Mouse (Mus musculus): ENCODE measurements around the gene Tet3. TPM values are rescaled to one million over a fixed set of nuclear protein-coding genes. Genes with fewer than 3 reads are reported as not detected.
"Not testable (repeated sequence)": the region's sequence is repeated elsewhere in the genome, so short reads cannot be mapped to it uniquely, and the experiment has no call there.

The Tet3 gene
- polyA plus RNA-seq, 1 experiment from 2014 or later = 39.9 TPM

DNA sequence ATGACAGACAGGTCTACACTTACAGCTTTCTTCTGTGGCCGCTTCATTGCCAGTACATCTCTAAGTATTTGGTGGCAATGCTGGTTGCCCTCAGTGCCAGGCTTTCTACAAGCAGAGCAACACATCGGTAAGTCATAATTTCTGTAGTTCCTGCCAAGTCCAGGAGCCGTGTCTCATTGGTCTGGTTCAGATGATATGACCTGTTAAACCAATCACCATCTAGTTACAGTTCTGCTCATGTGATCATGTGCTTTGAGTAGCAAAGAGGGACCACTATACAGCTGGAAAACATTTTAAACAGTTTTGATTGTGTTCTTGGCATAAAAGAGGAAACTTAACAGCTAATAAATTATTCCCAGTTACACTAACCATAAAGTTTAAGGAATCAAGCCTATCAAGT is 111.0 kb downstream of the Tet3 start:
- Histone ChIP-seq H3K4me2 (no peak overlapping the region), H3K9ac (ENCODE audit: low read length) (no peak overlapping the region), H3K9me3 (ENCODE audit: control insufficient read depth, low read length) (no peaks in the 10 kb centered on the region), H3K4me3 (ENCODE audit: low read depth, low read length) (no peak overlapping the region), H3K36me3 (ENCODE audit: control insufficient read depth, insufficient read depth, low read length) (no peaks in the 10 kb centered on the region), H3K27me3 (ENCODE audit: control insufficient read depth, insufficient read depth, low read length) (no peaks in the 10 kb centered on the region), H3K4me1 (ENCODE audit: control insufficient read depth, insufficient read depth, low read length) (peaks cover 7% of the 10 kb centered on the region), H3K27ac (ENCODE audit: low read depth, low read length) (no peak overlapping the region)
- ATAC-seq (ENCODE audit: low FRiP score) (no peak), DNase-seq (ENCODE audit: low spot score, missing footprints) (no peak)
- 94% methylated on average over 3 of the region's 3 CpGs for WGBS

DNA sequence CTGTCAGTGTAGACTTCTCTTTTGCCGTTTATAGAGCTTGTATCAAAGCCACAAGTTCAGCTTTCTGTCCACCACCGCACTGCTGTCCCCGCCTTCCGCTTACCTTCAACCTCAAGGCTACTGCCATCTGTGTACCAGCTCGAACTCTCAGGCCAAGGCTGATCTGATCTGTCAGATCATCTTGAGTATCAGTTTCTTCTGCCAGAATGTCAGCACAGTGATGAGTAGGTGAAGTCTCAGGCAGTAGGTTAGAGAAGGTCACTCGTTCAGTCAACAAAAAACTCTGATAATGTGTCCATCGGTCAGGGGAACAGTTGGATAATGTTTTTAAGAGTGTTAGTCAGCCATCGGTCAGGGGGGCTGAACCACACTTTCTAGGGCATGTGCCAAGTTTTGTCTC is 113.6 kb downstream of the Tet3 start:
- H3K36me3 ChIP-seq (ENCODE audit: control insufficient read depth, insufficient read depth, low read length); H3K9me3 ChIP-seq (ENCODE audit: control insufficient read depth, low read length): not testable (repeated sequence)

DNA sequence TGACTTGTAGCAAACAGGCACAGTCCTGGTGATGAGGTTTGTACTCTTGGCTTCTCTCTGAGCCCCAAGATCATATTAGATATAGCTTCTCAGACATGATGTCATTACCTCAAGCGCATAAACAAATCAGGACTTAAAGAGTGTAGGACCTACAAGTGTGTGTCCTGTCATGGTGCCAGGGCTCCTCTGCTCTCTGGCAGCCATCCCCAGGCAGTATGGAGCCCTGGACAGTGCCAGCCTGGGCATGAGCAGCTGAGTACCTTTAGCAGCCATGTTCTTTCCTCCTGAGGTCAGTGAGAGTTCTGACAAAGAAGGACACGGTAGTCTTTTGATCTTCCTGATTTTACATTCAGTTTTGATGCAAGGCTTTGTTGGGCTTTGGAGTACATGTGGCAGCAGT is 115.9 kb downstream of the Tet3 start:
- Histone ChIP-seq H3K4me3 (ENCODE audit: low read depth, low read length) (no peak overlapping the region), H3K36me3 (ENCODE audit: control insufficient read depth, insufficient read depth, low read length) (peaks cover 3% of the 10 kb centered on the region; the same call in 1 of the 2 replicates), H3K9ac (ENCODE audit: low read length) (no peak overlapping the region), H3K9me3 (ENCODE audit: control insufficient read depth, low read length) (no peaks in the 10 kb centered on the region), H3K27me3 (ENCODE audit: control insufficient read depth, insufficient read depth, low read length) (no peaks in the 10 kb centered on the region), H3K27ac (ENCODE audit: low read depth, low read length) (no peak overlapping the region), H3K4me2 (no peak overlapping the region), H3K4me1 (ENCODE audit: control insufficient read depth, insufficient read depth, low read length) (no peaks in the 10 kb centered on the region)
- ATAC-seq (ENCODE audit: low FRiP score) = no peak
- WGBS = 97% methylated on average over 2 of the region's 2 CpGs
- no peak for DNase-seq (ENCODE audit: low spot score, missing footprints)

More for the DNA sequence above, 113.6 kb downstream of the Tet3 start:
- H3K27me3 ChIP-seq (ENCODE audit: control insufficient read depth, insufficient read depth, low read length); DNase-seq (ENCODE audit: low spot score, missing footprints); H3K27ac ChIP-seq (ENCODE audit: low read depth, low read length); H3K4me1 ChIP-seq (ENCODE audit: control insufficient read depth, insufficient read depth, low read length); H3K4me2 ChIP-seq; H3K9ac ChIP-seq (ENCODE audit: low read length); ATAC-seq (ENCODE audit: low FRiP score); H3K4me3 ChIP-seq (ENCODE audit: low read depth, low read length): not testable (repeated sequence)
- WGBS = 93% methylated on average over 8 of the region's 8 CpGs

DNA sequence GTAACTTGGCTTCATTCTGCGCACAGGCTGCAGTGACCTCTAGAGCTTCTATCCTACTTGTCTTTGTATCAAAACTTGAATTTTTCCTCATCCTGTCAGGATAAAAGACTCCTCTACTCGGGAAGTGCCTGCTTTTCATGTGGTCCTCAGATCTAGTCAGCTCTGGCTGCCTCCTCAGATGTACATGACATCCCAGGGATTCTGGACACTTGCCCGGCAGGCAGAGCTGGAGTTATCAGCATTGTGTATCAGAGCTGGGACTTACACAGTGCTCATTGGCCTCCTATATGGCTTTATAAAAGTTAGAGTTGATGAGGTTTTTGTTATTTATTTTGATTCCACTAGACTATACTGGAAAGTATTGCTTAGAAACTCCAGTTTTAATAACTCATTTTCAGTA is 117.5 kb downstream of the Tet3 start:
- H3K27me3 ChIP-seq (ENCODE audit: control insufficient read depth, insufficient read depth, low read length) = no peaks in the 10 kb centered on the region
- no peaks in the 10 kb centered on the region for H3K4me1 ChIP-seq (ENCODE audit: control insufficient read depth, insufficient read depth, low read length)
- DNase-seq (ENCODE audit: low spot score, missing footprints) (no peak), ATAC-seq (ENCODE audit: low FRiP score) (no peak)
- H3K4me2 ChIP-seq = no peak overlapping the region
- H3K9ac ChIP-seq (ENCODE audit: low read length) = no peak overlapping the region
- H3K9me3 ChIP-seq (ENCODE audit: control insufficient read depth, low read length) = no peaks in the 10 kb centered on the region
- WGBS = 89% methylated on average over 3 of the region's 3 CpGs
- H3K27ac ChIP-seq (ENCODE audit: low read depth, low read length) = no peak overlapping the region
- no peak overlapping the region for H3K4me3 ChIP-seq (ENCODE audit: low read depth, low read length)
- peaks cover 3% of the 10 kb centered on the region; the same call in 1 of the 2 replicates for H3K36me3 ChIP-seq (ENCODE audit: control insufficient read depth, insufficient read depth, low read length)

DNA sequence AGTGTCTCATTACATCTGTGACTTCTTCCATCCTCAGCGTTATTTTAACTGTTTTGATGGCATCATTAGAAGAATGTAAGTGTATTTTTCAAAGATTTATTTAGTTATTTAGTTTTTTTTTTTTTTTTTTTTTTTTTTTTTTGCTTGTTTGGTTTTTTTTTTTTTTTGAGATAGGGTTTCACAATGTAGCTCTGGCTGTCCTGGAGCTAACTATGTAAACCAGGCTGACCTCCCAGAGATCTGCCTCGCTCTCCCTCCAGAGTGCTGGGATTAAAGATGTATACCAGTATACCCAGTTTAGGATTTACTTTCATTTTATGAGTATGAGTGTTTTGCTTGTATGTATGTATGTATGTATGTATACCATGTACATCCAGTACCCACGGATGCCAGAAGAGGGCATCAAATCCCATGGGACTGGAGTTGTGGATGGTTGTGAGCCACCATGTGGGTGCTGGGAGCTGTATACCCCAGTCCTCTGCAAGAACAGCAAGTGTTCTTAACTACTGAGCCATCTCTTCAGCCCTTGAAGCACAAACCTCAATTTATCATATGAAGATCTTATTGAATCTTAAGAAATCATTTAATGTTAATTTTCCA is 131.2 kb downstream of the Tet3 start:
- Histone ChIP-seq H3K9ac (ENCODE audit: low read length) (no peak overlapping the region), H3K27ac (ENCODE audit: low read depth, low read length) (no peak overlapping the region), H3K36me3 (ENCODE audit: control insufficient read depth, insufficient read depth, low read length) (peaks cover 8% of the 10 kb centered on the region), H3K4me3 (ENCODE audit: low read depth, low read length) (no peak overlapping the region), H3K27me3 (ENCODE audit: control insufficient read depth, insufficient read depth, low read length) (no peaks in the 10 kb centered on the region), H3K4me1 (ENCODE audit: control insufficient read depth, insufficient read depth, low read length) (peaks cover 16% of the 10 kb centered on the region), H3K9me3 (ENCODE audit: control insufficient read depth, low read length) (no peaks in the 10 kb centered on the region), H3K4me2 (no peak overlapping the region)
- DNase-seq (ENCODE audit: low spot score, missing footprints) (no peak), ATAC-seq (ENCODE audit: low FRiP score) (no peak)
- WGBS = 87% methylated on average over 3 of the region's 3 CpGs

DNA sequence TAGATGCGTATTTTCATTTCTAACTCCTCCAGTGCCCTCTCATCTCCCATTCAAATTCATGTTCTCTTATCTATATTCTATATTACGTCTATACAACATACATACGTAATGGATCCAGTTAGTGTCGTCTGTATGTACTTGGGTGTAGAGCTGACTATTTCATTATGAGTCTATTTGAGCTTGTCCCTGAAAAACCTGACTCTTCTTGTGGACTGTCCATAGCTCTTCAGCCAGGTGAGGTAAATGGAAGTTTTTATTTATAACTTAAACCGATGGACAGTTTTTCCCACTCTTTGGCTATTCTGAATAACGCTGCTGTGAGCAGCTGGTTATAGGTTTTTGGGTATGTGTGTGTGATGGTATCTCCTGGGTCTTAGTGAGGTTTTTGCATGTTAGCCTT is 132.1 kb downstream of the Tet3 start:
- ATAC-seq (ENCODE audit: low FRiP score) (no peak), DNase-seq (ENCODE audit: low spot score, missing footprints) (no peak)
- no peaks in the 10 kb centered on the region for H3K9me3 ChIP-seq (ENCODE audit: control insufficient read depth, low read length)
- H3K4me3 ChIP-seq (ENCODE audit: low read depth, low read length) = peak overlapping the region; percentile 61
- H3K4me2 ChIP-seq = peak overlapping the region; percentile 66
- H3K27me3 ChIP-seq (ENCODE audit: control insufficient read depth, insufficient read depth, low read length) = no peaks in the 10 kb centered on the region
- H3K27ac ChIP-seq (ENCODE audit: low read depth, low read length) = no peak overlapping the region
- peaks cover 16% of the 10 kb centered on the region for H3K4me1 ChIP-seq (ENCODE audit: control insufficient read depth, insufficient read depth, low read length)
- H3K9ac ChIP-seq (ENCODE audit: low read length) = peak overlapping the region; percentile 76; the same call in 1 of the 2 replicates
- 80% methylated on average over 6 of the region's 6 CpGs for WGBS
- H3K36me3 ChIP-seq (ENCODE audit: control insufficient read depth, insufficient read depth, low read length) = peaks cover 5% of the 10 kb centered on the region

DNA sequence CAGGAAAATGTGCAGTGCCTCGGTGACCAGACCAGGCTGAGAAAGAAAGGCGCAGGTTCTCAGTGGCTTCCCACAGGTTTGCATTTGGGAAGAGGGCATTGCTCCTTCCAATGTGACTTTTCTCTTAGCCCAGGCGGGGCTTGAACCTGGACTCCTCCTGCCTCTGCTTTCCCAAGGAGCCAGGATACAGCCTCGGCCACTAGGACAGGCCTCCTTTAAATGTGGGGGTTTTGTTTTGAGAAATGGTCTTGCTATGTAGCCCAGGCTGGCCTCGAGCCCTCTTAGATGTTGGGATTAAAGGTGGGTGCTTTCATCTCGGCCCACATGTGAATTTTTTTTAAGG is 132.5 kb downstream of the Tet3 start:
- H3K27ac ChIP-seq (ENCODE audit: low read depth, low read length) = peak overlapping the region; percentile 45
- WGBS = 9% methylated on average over 6 of the region's 6 CpGs
- no peaks in the 10 kb centered on the region for H3K27me3 ChIP-seq (ENCODE audit: control insufficient read depth, insufficient read depth, low read length)
- peaks cover 16% of the 10 kb centered on the region for H3K4me1 ChIP-seq (ENCODE audit: control insufficient read depth, insufficient read depth, low read length)
- peak overlapping the region; percentile 76 for H3K9ac ChIP-seq (ENCODE audit: low read length)
- no peaks in the 10 kb centered on the region for H3K9me3 ChIP-seq (ENCODE audit: control insufficient read depth, low read length)
- peaks cover 3% of the 10 kb centered on the region for H3K36me3 ChIP-seq (ENCODE audit: control insufficient read depth, insufficient read depth, low read length)
- no peak for DNase-seq (ENCODE audit: low spot score, missing footprints)
- peak; percentile 46 for ATAC-seq (ENCODE audit: low FRiP score)
- peak overlapping the region; percentile 61 for H3K4me3 ChIP-seq (ENCODE audit: low read depth, low read length)
- H3K4me2 ChIP-seq = peak overlapping the region; percentile 66

DNA sequence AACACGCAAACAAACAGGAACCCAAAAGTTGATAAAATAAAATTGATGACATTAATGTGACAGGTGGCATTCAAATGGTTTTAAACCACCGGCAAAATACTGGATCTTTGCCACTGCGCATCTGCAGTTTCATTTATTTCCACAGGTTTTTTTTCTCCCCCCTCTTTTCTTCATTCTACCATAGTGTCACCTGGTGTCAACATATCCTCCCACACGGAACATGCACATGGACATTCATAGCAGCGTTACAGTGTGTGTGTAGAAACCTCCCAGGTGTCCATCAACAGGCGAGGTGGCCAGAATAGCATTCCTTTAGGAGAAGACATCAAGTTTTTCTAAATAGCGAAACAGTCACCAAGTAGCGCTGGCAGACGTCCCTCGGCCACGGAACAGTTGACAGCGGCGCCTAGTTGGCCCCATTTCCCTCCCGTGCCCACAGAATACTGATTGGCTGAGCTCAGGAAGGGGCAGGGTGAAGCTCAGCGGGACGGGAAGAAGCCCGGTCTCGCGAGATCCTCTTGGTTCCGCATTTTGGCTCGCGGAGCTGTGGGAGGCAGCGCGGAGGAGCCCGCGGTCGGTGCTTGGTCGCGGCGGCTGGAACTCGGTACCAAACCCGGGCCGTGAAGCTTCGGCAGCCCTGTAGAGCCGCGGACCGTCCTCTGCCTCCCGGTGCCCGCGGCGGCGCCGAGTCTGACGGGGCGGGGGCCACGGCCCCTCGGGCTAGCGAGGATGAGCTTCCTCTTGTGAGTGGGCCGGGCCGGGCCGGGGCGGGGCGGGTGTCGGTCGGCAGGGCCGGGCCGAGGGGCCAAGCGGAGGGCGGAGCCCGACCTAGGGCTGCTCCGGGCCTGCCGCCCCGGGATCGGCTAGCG is 133.1 kb downstream of the Tet3 start, which contains the start of the genes Mthfd2 and Mob1a:
Gene Mthfd2, minus strand, starts transcription at position 384 of the 869 bp plus-strand sequence.
Gene Mob1a, plus strand, starts transcription at position 492 of the 869 bp plus-strand sequence.
- H3K4me3 ChIP-seq (ENCODE audit: low read depth, low read length) = peak within 1 kb of the TSS; percentile 61
- 1% methylated on average over 56 of the region's 65 CpGs for WGBS
- H3K4me2 ChIP-seq = peak within 1 kb of the TSS; percentile 66
- H3K27ac ChIP-seq (ENCODE audit: low read depth, low read length) = peak within 1 kb of the TSS; percentile 45
- H3K9ac ChIP-seq (ENCODE audit: low read length) = peak within 1 kb of the TSS; percentile 76
- peaks cover 16% of the 10 kb centered on the region for H3K4me1 ChIP-seq (ENCODE audit: control insufficient read depth, insufficient read depth, low read length)
- DNase-seq (ENCODE audit: low spot score, missing footprints) = peak; percentile 98
- no peaks in the 10 kb centered on the region for H3K9me3 ChIP-seq (ENCODE audit: control insufficient read depth, low read length)
- peak; percentile 98 for ATAC-seq (ENCODE audit: low FRiP score)
- H3K36me3 ChIP-seq (ENCODE audit: control insufficient read depth, insufficient read depth, low read length) = no peaks in the 10 kb centered on the region
- no peaks in the 10 kb centered on the region for H3K27me3 ChIP-seq (ENCODE audit: control insufficient read depth, insufficient read depth, low read length)

Measured in midbrain, embryonic 11.5 days (tissue).